Mouse (Mus musculus) kidney, adult 11 months (tissue): ENCODE data around the gene Stkld1.
"Not testable (repeated sequence)": the region's sequence is repeated elsewhere in the genome, so short reads cannot be mapped to it uniquely, and the experiment has no call there.

Experiments
- DNase-seq: peaks from one replicate; pipeline ENCODE4 v3.0.0; 2022

Gene Stkld1

GRCm38 (mm10) chr2:26933304-26934055, at the start of gene Stkld1, which contains the start of gene Surf4:
Gene Stkld1, plus strand, starts transcription at chr2:26934047.
Gene Surf4, minus strand, starts transcription at chr2:26933928.
- DNase-seq, result peak; percentile 98

DNA sequence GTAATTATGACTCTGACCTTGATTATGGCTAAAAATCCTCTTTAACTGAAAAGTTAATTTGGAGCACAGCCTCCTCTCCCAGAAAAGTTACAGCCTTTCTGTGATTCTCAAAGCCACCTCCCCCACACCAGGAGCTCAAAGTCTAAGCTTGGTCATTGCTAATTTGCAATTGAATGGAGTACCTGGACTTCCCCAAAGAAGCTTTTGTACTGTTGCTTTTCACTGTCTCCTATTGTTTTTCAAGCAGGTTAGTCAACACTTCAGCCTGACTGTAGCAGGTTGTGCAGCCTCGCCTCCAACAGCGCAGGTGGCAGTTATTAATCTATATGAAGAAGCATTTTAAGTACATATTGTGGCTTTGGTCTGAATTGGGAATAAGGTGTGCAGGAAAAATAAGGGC, 48.3 kb upstream of the Stkld1 start:
- DNase-seq, result not testable (repeated sequence)

DNA sequence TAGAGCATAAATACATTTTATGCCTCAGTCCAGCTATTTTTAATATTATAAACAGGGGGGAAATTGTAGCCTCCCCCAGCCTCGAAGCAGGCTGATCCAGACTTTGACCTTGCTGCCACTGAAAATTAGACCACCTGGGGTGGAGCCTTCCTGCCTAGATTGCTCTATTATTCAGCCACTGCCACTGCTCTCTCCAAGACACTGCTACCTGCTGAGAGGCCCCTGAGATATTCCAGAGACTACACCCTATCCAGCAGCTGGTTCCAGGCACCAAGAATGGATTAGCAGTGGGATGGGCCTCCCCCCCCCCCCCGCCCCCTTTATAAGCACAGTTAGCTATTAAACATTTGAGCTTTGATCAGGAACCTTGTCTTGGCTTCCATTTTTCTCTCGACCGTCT, 47.7 kb upstream of the Stkld1 start:
- not testable (repeated sequence) for DNase-seq

DNA sequence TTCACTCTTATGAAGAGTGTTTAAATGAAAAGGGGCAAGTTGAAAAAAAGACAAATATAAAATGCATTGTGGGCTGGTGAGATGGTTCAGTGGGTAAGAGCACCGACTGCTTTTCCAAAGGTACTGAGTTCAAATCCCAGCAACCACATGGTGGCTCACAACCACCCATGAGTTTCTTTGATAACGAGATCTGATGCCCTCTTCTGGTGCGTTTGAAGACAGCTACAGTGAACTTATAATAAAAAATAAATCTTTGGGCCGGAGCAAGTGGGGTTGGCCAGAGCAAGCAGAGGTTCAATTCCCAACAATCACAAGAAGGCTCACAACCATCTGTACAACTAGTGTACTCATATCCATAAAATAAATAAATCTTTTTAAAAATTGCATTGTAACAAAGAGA, 37.9 kb upstream of the Stkld1 start:
- DNase-seq, result no peak

DNA sequence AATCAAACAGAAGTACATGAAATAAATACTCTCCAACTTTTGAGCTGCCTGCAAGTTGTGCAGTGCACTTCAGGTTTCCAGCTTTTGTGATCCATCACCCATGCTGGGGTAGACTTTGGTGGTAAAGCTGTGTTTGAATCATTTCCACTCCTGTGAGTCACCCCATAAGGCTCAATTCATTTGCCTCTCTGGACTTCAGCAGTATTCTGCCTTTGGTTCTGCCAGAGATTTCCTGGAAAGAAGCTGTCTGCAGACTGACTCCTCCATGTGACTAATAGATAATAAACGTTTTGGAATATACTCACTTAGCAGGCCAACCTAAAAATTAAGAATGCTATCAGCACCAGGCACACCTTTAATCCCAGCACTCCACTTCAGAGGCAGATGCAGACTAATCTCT, 33.1 kb upstream of the Stkld1 start:
- DNase-seq, result no peak

DNA sequence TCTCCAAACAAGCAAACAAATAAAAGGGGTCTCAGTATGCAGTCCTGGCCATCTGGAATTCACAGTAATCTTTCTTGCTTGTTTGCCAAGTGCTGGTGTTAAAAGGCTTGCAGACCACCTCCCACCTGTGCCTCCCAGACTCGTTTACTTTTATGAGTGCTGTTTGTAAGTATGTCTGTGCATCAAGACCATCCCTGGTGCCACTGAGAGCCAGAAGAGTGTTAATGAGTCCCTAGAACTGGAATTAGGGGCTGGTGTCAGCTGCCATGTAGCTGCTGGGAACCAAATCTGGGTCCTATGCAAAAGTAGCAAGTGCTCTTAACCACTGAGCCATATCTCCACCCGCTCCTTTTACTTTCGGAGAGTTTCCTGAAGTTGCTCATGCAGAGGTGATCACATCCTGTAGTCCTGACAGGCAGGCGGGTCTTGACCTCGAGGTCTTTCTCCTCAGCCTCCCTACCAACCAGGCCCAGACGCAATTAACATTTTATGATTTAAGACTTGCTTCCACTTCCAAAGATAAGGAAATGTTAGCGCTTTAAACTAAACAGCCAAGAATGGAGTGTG, 31.9 kb upstream of the Stkld1 start:
- DNase-seq, result no peak

DNA sequence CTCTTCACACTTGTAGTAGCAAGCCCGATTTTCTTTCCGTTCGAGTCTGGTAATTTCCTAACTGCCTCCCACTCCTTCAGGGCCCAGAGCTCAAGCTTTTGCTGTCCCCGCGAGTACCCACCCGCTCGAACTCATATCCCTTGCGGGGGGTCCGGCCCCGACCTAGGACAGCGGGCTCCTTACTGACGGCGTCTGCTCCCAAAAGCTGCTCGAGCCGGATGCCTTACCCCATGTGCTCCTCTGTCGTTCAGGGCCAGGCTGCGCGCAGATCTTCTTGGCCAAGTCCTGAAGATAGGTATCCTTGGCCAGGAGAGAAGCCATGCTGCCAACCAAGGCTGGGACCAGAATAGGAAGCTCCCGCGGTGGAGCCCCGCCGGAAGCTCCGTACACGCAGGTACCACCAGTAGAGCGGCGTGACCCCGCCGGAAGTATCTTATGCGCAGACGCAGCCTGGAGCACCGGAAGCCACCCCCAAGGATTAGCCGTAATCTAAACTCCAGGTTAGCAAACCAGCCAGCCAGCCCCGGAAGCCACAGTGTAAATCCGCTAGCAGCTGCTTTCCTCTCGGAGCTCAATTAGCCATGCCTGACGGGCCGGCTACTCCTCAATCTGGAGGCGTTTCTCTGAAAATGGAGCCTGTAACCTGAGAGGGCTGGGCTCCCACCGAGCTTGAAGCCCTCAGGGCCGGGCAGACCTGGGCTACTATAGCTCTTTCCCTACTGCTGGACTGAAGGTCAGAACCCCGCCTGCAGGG, 31.2 kb upstream of the Stkld1 start, which contains the start of gene Surf6:
TSS of gene Surf6 (minus strand) at position 413 of the 754 bp plus-strand sequence.
- peak; percentile 98 for DNase-seq

DNA sequence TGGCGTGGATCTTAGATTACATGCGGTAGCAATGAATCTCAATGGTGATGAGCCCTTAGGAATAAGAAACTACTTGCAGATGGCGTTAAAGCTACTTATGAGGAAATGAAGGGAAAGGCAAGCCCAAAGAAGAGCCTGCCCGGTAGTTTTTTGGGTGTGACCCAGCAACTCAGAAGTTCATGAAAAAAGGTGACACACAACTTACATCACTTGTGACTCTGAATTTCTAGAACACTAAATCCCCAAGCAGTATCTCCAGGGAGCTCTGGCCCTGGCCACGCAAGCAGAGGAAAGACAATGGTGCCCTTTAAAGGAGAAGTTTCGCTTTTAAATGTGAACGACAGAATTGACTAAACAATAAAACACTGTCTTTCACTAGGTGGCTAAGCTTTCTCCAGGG, 30.5 kb upstream of the Stkld1 start:
- DNase-seq, result no peak

DNA sequence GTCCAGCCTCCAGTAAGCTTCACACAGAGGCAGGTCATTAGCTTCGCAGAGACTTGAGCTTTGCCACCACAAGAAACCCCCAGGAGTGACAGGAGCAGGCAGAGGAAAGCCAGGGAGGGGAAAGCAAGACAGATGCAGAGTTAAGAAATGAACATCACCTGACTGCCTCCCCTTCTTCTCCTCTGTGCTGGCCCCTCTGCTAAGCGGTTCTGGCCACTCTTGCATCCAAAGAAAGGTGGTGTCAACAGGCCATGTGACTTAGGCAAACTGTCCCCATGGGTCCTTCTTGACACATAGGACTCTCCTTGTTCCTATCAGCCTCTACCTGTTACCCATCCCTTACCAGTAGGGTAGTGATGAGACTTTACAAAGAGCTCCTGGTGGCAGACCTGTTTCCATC, 27.9 kb upstream of the Stkld1 start:
- no peak for DNase-seq

DNA sequence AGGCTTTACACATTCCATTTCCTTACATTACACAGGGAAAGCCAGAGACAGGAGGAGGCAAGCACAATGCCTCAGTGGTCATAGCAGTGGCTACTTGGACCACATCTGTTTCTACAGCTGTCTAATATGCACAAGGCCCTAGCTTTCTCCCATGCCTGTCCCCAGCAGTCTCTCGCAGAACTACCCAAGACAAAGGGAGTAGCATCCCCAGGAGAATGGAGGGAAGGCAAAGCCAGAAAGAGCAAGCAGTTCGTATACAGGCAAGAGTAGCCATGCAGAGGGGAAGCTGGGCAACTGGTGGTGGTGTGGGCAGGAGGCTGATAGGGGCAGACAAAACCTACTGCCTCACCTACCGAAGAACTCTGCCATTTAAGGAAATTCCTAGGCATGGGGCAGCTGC, 27.4 kb upstream of the Stkld1 start:
- no peak for DNase-seq

DNA sequence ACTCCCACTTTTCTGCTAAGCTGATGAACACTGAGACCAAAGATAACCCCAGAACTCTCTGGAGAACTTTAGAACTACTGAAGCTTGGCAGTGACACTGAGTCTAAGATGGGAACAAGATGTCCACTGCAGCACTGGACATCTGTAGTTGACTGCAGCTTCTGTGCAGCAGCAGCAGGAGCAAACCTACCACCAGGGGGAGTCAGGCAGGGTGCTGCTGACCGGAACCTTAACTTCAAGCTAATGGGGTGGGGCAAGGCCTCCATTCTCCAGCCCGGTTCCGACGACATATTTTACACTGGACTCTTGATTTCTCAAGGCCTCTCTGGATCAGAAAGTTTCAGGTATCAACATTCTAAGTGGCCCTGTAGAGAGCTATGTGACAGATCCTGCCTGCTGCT, 26.7 kb upstream of the Stkld1 start:
- peak; percentile 49 for DNase-seq

- DNase-seq, result no peak
These were observed 25.0 kb upstream of the Stkld1 start for GRCm38 (mm10) chr2:26908710-26909386.

DNA sequence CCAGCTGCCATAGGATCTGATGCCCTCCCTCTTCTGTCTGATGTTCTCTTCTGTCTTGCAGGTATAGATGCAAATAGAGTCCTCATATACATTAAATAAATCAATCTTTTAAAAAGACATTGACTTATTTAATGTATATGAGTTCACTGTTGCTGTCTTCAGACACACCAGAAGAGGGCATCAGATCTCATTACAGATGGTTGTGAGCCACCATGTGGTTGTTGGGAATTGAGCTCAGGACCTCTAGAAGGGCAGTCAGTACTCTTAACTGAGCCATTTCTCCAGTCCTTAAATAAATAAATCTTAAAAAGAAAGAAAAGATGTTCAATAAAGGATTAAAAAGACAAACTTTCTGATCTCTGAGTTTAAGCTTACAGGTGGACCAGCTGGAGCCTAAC, 24.5 kb upstream of the Stkld1 start:
- no peak for DNase-seq

- DNase-seq, result peak; percentile 98
These were observed 23.5 kb upstream of the Stkld1 start, which contains the start of the genes Med22 and Rpl7a for GRCm38 (mm10) chr2:26910124-26910993. Gene Med22, minus strand, starts transcription at chr2:26910677. Gene Rpl7a, plus strand, starts transcription at chr2:26910764.

DNA sequence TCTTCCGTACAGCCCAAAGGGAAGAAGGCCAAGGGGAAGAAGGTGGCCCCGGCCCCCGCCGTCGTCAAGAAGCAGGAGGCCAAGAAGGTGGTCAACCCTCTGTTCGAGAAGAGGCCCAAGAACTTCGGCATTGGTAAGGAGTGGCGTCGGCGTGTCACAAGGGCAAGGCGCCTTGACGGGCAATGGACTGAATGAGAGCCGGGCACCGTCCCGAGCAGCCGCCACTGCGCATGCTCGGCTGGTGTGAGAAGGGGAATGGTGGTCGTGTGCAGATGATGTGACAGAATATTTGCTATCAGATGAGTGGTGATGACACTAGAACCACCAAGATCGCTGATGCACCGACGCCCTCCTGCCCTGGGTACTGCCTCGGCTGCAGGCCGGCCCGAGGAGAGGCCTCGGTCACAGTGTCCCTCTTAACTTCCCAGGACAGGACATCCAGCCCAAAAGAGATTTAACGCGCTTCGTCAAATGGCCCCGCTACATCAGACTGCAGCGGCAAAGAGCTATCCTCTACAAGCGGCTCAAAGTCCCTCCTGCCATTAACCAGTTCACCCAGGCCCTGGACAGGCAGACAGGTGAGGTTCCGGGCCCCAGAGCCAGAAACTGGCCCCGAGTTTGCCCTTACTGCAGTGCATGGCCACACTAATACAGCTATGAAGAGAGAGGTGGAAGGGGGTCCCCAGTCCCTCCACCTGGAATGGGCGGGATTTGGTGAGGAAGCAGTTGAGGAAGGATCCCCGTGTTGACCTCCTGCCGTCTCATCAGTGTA, 22.7 kb upstream of the Stkld1 start:
- DNase-seq, result no peak

GRCm38 (mm10) chr2:26912253-26912770, 21.5 kb upstream of the Stkld1 start:
- no peak for DNase-seq

DNA sequence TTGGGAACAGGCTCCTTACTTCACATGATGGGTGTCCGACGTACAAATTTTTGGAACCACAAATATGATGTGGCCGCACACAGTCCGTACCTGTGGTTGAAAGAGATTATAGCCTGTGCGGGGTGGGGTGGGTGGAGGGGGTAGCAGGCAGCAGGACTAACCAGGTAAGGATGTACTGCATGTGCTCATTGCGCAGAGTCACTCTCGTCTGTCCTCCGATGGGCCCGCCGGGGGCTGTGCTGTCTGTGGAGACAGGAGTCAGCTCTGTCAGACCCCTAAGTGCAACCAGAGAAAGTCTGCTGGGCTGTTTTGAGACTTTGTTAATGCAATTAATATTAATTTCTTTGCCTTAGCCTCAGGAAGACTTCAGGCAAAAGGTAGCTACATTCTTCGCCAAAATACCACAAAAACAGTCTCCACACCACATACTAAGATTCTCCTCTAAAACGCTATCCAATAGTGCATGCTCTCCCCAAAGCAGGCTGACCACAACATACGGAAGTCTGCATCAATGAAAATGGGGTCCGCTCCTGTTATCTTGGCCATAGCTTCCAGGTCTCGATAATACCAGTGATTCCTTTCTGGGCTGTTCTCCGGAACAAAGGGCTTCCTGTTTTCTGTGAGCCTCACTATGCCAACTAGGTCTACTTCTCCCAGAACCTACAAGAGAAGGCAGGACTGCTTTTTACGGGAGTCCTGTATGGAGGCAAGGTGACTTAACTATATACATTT, 20.3 kb upstream of the Stkld1 start:
- no peak for DNase-seq

GRCm38 (mm10) chr2:26914148-26914941, 19.5 kb upstream of the Stkld1 start:
- DNase-seq, result no peak

DNA sequence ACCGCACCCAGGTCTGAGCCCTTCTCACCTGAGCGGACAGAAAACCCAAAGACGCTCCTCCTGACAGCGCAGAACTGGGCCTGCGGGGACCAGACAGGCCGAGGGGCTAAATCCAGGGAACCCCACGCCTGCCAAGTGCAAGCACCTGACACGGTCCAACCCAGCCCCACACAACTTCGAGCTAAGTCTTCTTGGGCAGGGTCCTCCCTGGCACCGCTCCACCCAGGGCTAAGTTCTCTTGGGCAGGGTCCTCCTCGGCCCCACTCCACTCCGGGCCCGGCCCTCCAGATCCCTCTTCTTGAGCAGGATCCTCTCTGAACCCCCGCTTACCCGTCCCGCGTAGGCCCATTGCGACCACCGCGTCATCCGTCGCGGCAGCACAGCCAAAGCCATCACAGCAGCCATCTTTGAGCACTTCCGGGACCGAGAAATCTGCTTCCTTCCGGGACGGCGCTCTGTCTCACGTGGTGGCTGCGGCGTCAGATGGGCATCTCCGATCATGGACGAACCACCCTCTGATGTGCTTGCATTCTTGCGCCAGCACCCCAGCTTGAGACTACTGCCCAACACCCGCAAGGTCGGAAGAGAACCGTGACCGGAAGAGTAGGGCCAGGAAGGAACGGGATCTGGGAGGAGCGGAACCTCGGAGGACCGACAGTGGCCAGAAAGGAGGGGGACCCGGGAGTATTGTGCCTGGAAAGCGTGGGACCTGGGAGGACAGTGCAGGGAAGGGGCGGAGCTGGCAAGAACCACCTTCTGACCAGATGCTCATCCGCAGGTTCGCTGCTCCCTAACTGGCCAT, 17.7 kb upstream of the Stkld1 start, which contains the start of the genes Surf2 and Surf1:
TSS of gene Surf2 (plus strand) at position 441 of the 802 bp plus-strand sequence.
TSS of gene Surf1 (minus strand) at position 604 of the 802 bp plus-strand sequence.
- peak; percentile 80 for DNase-seq
